Mouse (Mus musculus): ENCODE data around the gene Mrpl43.

DNA sequence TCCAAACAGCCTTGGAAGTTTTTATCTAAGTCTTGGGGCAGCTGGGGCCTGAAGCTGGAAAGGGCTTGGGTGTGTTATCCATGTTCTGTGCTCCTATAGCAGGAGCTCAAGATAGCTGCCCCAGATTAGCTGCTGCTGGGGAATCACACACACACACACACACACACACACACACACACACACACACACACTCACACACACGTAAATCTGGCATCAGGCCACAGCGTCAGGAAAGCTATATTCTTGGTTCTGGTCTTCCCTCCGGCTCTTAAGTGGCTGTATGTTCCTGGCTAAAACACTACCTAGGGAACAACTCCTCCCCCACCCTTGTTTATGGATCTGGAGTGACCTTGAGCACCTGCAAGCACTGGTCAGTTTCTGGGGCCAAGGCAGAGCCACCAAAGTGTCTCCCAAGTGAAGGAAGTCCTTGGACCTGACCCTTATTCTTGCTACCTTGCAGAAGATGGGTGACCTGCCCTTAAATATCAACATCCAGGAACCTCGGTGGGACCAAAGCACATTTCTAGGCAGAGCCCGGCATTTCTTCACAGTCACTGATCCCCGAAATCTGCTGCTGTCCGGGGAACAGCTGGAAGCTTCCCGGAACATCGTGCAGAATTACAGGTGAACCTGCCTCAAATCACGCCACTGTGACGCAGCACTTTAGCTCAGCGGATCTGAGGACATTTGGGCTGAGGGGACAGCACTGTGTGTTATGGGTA, 42.6 kb upstream of the Mrpl43 start:
- TF ChIP-seq POLR2A (IDR thresholded peaks at IDR 0.05; ENCODE audit: low read depth, low read length) (no peak), CTCF (conservative IDR thresholded peaks at IDR 0.05; ENCODE audit: insufficient read depth, insufficient read length, low read depth, low read length) (no peak)
